Mouse (Mus musculus) layer of hippocampus, postnatal 10 days (tissue): ENCODE measurements at regions not wholly inside any gene's neighbourhood (a gene's known extent, or its start where the extent isn't known, plus 50 kb on each side); places are given as distances from the start of the nearest gene placed in this dataset.

ENCODE experiments used
- DNase-seq, 2 experiments: peaks; one replicate each; pipeline ENCODE4 v3.0.0; 2021; ENCODE audit warnings: low spot score in 2 of 2

DNA sequence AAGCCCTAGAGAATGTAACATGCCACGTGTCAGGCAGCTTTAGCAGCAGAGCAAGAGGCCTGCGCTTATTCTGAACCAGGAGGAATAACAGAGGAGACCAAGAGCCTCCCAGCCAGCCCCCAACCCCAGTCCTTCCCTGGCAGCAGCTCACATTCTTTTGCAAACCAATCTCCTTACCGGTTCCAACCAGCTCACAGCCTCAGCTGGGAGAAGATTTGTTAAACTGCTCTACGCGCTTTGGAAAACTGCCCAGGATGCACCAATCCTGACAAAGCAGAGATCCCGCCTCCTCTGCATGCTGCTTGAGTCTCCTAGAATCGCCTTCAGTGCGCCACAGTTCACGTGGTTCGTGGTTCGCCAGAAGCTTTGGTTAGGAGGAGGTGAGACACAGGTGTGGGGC is 51.8 kb downstream of the Gm9376 start:
- DNase-seq, result peak; percentile 16 to 17

GRCm38 (mm10) chr14:118320101-118320500 is 53.3 kb downstream of the Gm9376 start:
- DNase-seq, result no peak

GRCm38 (mm10) chr14:118321083-118321482 is 54.3 kb downstream of the Gm9376 start:
- no peak for DNase-seq

- DNase-seq, result no peak
Measured at GRCm38 (mm10) chr14:118322003-118322821, 55.5 kb downstream of the Gm9376 start.

- DNase-seq, result no peak
Measured at GRCm38 (mm10) chr14:118322865-118323264, 56.1 kb downstream of the Gm9376 start.

GRCm38 (mm10) chr14:118338071-118338470 is 71.3 kb downstream of the Gm9376 start:
- no peak for DNase-seq

DNA sequence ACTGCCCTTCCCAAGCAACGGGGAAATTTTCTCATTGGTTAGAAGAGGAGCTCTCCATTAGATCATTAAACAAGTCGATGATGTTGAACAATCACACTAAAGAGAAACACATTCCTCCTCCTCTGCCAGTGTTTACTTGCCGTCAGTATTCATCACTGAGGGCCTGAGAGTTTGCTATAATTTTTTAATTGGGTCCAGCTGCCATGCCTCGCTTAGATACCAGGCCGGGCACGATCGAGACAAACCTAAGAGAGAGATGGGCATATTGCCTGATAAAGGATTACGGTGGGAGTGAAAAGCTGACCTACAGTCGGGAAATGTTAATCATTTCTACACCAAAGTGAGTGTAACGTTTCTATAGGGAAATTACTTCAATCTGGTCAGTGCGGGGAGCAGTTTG is 96.2 kb downstream of the Gm9376 start:
- no peak for DNase-seq

- no peak for DNase-seq
Measured at GRCm38 (mm10) chr14:118363391-118363821, 96.6 kb downstream of the Gm9376 start.

- DNase-seq, result no peak
Measured at GRCm38 (mm10) chr14:118366522-118366921, 99.8 kb downstream of the Gm9376 start.

DNA sequence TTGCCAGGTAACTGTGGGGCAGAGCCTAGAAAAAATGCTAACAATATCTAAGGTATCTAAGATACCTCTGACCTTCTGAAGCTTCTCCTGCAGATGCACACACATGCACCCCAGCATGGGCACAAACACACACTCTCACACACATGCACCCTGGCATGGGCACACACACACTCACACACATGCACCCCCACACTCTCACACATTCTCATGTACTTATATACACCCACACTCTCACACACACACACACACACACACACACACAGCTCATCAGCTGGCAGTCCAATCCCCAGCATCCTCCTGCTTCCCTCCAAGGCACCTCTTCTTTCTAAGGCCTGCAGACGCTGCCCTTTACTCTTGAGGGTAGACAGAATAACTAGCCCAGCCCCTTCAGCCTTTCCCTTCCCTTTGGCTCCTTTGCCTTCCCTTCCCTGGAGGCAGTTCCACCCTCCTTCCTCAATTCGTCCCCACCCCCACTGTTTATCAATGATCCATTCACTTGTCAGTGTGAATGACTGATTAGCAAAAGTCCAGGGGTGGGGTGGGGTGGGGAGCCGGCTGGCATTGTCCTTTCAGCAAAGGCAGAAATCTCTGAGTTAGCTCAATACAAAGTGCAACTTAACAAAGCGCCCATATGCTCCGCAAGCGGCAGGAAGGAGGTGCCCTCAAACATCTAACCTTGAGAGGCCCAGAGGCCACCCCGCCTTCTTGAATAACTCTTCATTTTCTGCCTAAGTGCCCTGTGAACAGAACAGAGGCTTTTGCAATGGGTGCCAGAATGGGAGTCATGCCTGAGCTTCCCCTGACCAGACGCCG is 102.1 kb downstream of the Gm9376 start:
- DNase-seq, result no peak

- DNase-seq, result no peak
Measured at GRCm38 (mm10) chr14:118371336-118371735, 104.6 kb downstream of the Gm9376 start.

DNA sequence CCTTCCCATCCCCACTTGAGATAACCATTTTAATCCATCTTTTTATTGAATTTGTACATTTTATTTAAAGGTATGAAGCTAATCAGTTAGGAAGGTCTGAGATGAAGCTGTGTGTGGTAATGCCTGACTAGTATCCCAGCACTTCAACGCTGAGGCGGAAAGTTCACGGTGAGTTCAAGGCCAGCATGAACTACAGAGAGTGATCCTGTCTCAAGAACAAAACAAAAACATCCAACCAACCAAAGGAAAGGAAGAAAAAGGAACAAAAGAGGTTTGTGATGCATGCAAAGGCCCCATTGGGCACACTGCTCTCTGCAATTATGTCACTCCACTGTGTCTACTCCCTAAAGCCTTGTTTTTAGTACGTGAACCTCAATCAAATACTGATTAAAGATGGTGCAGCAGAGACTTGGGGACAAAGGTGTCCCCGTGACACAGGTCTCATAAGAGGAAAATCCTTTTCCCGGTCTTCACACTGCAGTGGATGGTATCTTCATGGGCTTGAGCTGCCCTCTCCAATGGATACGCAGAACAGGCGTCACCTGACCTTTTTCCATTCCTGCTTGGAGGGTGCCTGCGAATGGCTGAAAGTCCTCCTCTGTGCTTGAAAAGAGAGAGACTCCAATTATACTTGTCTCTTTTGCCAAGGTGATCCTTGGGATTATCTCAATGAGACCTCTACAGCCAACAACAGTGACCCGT is 108.2 kb downstream of the Gm9376 start:
- no peak for DNase-seq

- DNase-seq, result no peak
Measured at GRCm38 (mm10) chr14:118375641-118376040, 108.9 kb downstream of the Gm9376 start.

GRCm38 (mm10) chr14:118379624-118380023 is 112.9 kb downstream of the Gm9376 start:
- no peak for DNase-seq

DNA sequence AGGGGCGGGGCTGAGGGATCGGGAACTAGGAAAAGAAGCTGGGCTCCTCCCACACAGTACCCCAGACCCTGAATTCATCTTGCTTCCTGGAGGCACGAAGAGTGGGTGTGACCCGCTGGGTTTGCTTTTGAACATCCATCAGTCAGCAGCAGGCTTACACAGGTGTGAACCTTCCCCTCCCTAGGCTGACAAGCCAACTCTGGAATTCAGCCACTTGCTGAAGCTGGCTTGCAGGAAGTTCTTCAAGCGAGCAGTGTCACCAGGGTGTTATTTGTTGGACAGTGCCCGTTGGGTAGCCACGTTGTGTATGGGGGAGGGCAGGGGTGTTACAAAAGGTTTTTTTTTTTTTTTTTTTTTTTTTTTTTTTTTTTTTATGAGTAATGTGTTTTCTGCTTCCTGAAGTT is 118.8 kb downstream of the Gm9376 start:
- DNase-seq, result no peak

- no peak for DNase-seq
Measured at GRCm38 (mm10) chr14:118388061-118388460, 121.3 kb downstream of the Gm9376 start.

- no peak for DNase-seq
Measured at GRCm38 (mm10) chr14:118390790-118391189, 124.0 kb downstream of the Gm9376 start.

GRCm38 (mm10) chr14:118391561-118391960 is 124.8 kb downstream of the Gm9376 start:
- DNase-seq, result no peak

DNA sequence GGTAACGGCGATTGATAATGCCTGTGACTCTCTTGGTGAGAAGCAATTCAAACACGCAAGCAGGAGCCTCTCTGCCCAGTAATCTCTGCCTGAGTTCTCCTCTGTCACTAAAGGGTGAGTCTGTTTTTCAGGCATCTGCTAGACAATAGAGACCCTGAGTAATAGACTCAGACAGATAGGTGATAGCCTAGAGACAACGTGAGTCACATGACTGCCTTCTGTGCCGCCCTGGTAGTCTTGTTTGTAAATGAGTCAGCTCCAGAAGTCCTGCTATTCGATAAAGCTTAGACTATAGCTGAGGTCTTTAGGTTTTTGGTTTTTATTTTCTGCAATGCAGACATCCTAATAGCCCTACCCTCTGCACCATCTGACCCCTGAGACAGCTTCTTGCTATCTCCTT is 126.9 kb downstream of the Gm9376 start:
- DNase-seq, result no peak

DNA sequence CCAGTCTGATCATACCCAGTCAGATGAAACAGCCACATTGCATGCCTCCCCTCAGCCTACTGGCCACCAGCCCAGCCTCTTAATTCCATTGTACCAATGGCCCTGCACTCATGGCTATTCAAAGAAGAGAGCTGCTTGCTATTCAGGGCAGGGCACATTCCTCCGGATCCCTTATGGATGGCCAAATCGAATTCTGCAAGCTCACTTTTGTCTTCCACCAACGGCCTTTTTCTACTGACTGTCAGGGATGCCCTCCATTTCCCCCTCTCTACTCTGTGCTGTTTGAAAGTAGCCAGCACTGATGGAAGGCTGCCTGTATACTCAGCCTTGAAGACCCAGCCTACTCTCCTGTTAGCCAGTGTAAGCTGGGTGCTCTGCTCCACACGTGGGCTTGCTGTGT is 147.5 kb downstream of the Gm9376 start:
- no peak for DNase-seq

- DNase-seq, result no peak
Measured at GRCm38 (mm10) chr14:118416163-118416562, 149.4 kb downstream of the Gm9376 start.
